Mouse (Mus musculus) midbrain, embryonic 14.5 days (tissue): Measurements from ENCODE around the gene Slc9a8. TPM values are rescaled to one million over a fixed set of nuclear protein-coding genes. Genes with fewer than 3 reads are reported as not detected.

Experiments
- ATAC-seq: fragments of 200-750 bp; cut with Nextera tagmentation; 2 replicates; pipeline ENCODE4 v1.8.0; 2017; ENCODE audit warnings: moderate number of reproducible peaks, moderate library complexity; ENCODE audit not compliant: low FRiP score, low TSS enrichment
- DNase-seq: peaks from one replicate; pipeline ENCODE4 v3.0.0-alpha.2; 2015
- H3K27ac ChIP-seq: fragments of 300-500 bp; sonication (generic); replicated peaks from 2 replicates; pipeline ENCODE4 v1.5.1; 2014; ENCODE audit warnings: mild to moderate bottlenecking, low read depth, low read length, moderate library complexity
- H3K27me3 ChIP-seq: fragments of 300-500 bp; sonication (generic); 2 replicates; pipeline ENCODE4 v1.6.1; 2014; ENCODE audit warnings: low read length, control low read depth, mixed read lengths; ENCODE audit not compliant: control insufficient read depth, insufficient read depth
- H3K36me3 ChIP-seq: fragments of 300-500 bp; sonication (generic); 2 replicates; pipeline ENCODE4 v1.6.1; 2014; ENCODE audit warnings: low read length, control low read depth; ENCODE audit not compliant: control insufficient read depth, insufficient read depth
- H3K4me1 ChIP-seq: fragments of 300-500 bp; sonication (generic); 2 replicates; pipeline ENCODE4 v1.6.1; 2014; ENCODE audit warnings: mild to moderate bottlenecking, antibody characterized with exemption, low read length, control low read depth; ENCODE audit not compliant: control insufficient read depth, insufficient read depth
- H3K4me2 ChIP-seq: fragments of 300-500 bp; sonication (generic); 2 replicates; pipeline ENCODE4 v1.6.1; 2014; ENCODE audit warnings: mild to moderate bottlenecking, low read length, moderate library complexity
- H3K4me3 ChIP-seq: fragments of 300-500 bp; sonication (generic); replicated peaks from 2 replicates; pipeline ENCODE4 v1.5.1; 2014; ENCODE audit warnings: low read depth, low read length
- H3K9ac ChIP-seq: fragments of 300-500 bp; sonication (generic); replicated peaks from 2 replicates; pipeline ENCODE4 v1.6.1; 2014; ENCODE audit warnings: mild to moderate bottlenecking, low read length, moderate library complexity
- H3K9me3 ChIP-seq: fragments of 300-500 bp; sonication (generic); 2 replicates; pipeline ENCODE4 v1.6.1; 2016; ENCODE audit warnings: low read length, control low read depth, mixed read lengths; ENCODE audit not compliant: control insufficient read depth
- WGBS: fragments of 180-500 bp; shearing (Covaris S2); extraction: QIAGEN DNeasy Blood & Tissue Kit; methylation state at CpG from one replicate; pipeline ENCODE4 v1.1.7; 2014; 5-methylcytosine and 5-hydroxymethylcytosine counted together
- polyA plus RNA-seq: library from polyadenylated mRNA; unstranded; fragments of >200 nt; fragmentation: Nextera tagmentation; extraction: Ambion mirVana; gene quantifications from 2 replicates; pipeline ENCODE4 v1.2.1, GENCODE M21; 2014

Slc9a8 gene
- polyA plus RNA-seq, 1 experiment from 2014 or later: 19.2 TPM

GRCm38 (mm10) chr2:167434570-167434969 lies 13.1 kb downstream of the Slc9a8 start:
- no peak overlapping the region for H3K27ac ChIP-seq
- DNase-seq (no peak), ATAC-seq (no peak)
- WGBS: 93% methylated on average over 6 of the region's 6 CpGs
- no peaks in the 10 kb centered on the region for H3K27me3 ChIP-seq
- H3K9me3 ChIP-seq: no peaks in the 10 kb centered on the region
- H3K4me1 ChIP-seq: no peaks in the 10 kb centered on the region
- H3K4me3 ChIP-seq: no peak overlapping the region
- no peak overlapping the region for H3K4me2 ChIP-seq
- peaks cover 36% of the 10 kb centered on the region for H3K36me3 ChIP-seq
- H3K9ac ChIP-seq: no peak overlapping the region

- H3K36me3 ChIP-seq: peaks cover 36% of the 10 kb centered on the region
- no peaks in the 10 kb centered on the region for H3K9me3 ChIP-seq
- H3K4me3 ChIP-seq: no peak overlapping the region
- no peak overlapping the region for H3K4me2 ChIP-seq
- H3K27ac ChIP-seq: no peak overlapping the region
- ATAC-seq: no peak
- no peaks in the 10 kb centered on the region for H3K27me3 ChIP-seq
- no peaks in the 10 kb centered on the region for H3K4me1 ChIP-seq
- 98% methylated on average over 2 of the region's 2 CpGs for WGBS
- H3K9ac ChIP-seq: no peak overlapping the region
- no peak for DNase-seq
These were observed 14.1 kb downstream of the Slc9a8 start for GRCm38 (mm10) chr2:167435631-167436030.

- Histone ChIP-seq H3K4me2 (no peak overlapping the region), H3K4me1 (no peaks in the 10 kb centered on the region), H3K4me3 (no peak overlapping the region), H3K36me3 (peaks cover 42% of the 10 kb centered on the region), H3K9ac (no peak overlapping the region), H3K27ac (no peak overlapping the region), H3K9me3 (no peaks in the 10 kb centered on the region), H3K27me3 (no peaks in the 10 kb centered on the region)
- no peak for ATAC-seq
- 92% methylated on average over 5 of the region's 5 CpGs for WGBS
- DNase-seq: no peak
These were observed 14.9 kb downstream of the Slc9a8 start for GRCm38 (mm10) chr2:167436371-167436770.

- Histone ChIP-seq H3K4me1 (no peaks in the 10 kb centered on the region), H3K4me3 (no peak overlapping the region), H3K9me3 (no peaks in the 10 kb centered on the region), H3K27me3 (no peaks in the 10 kb centered on the region), H3K36me3 (peaks cover 59% of the 10 kb centered on the region), H3K4me2 (no peak overlapping the region), H3K27ac (no peak overlapping the region), H3K9ac (no peak overlapping the region)
- no peak for ATAC-seq
- 97% methylated on average over 3 of the region's 3 CpGs for WGBS
- no peak for DNase-seq
These were observed 17.9 kb downstream of the Slc9a8 start for GRCm38 (mm10) chr2:167439422-167439821.

- no peaks in the 10 kb centered on the region for H3K4me1 ChIP-seq
- peaks cover 68% of the 10 kb centered on the region for H3K36me3 ChIP-seq
- no peak overlapping the region for H3K4me3 ChIP-seq
- H3K9ac ChIP-seq: no peak overlapping the region
- no peak overlapping the region for H3K27ac ChIP-seq
- no peak for ATAC-seq
- H3K4me2 ChIP-seq: no peak overlapping the region
- no peaks in the 10 kb centered on the region for H3K27me3 ChIP-seq
- 95% methylated on average over 4 of the region's 4 CpGs for WGBS
- DNase-seq: no peak
- no peaks in the 10 kb centered on the region for H3K9me3 ChIP-seq
These were observed 22.1 kb downstream of the Slc9a8 start for GRCm38 (mm10) chr2:167443411-167444193.

GRCm38 (mm10) chr2:167445911-167446780 lies 24.6 kb downstream of the Slc9a8 start:
- H3K27ac ChIP-seq: no peak overlapping the region
- WGBS: 78% methylated on average over 20 of the region's 20 CpGs
- H3K4me3 ChIP-seq: no peak overlapping the region
- no peaks in the 10 kb centered on the region for H3K27me3 ChIP-seq
- H3K36me3 ChIP-seq: peaks cover 79% of the 10 kb centered on the region
- no peak overlapping the region for H3K9ac ChIP-seq
- DNase-seq (peak; percentile 4), ATAC-seq (no peak)
- H3K4me2 ChIP-seq: no peak overlapping the region
- H3K4me1 ChIP-seq: no peaks in the 10 kb centered on the region
- no peaks in the 10 kb centered on the region for H3K9me3 ChIP-seq

- Histone ChIP-seq H3K9me3 (no peaks in the 10 kb centered on the region), H3K9ac (no peak overlapping the region), H3K4me2 (no peak overlapping the region), H3K4me1 (no peaks in the 10 kb centered on the region), H3K27ac (no peak overlapping the region), H3K36me3 (peaks cover 78% of the 10 kb centered on the region), H3K27me3 (no peaks in the 10 kb centered on the region), H3K4me3 (no peak overlapping the region)
- 93% methylated on average over 7 of the region's 7 CpGs for WGBS
- DNase-seq: no peak
- no peak for ATAC-seq
These were observed 25.7 kb downstream of the Slc9a8 start for GRCm38 (mm10) chr2:167447207-167447606.

GRCm38 (mm10) chr2:167447629-167448028 lies 26.1 kb downstream of the Slc9a8 start:
- Histone ChIP-seq H3K9me3 (no peaks in the 10 kb centered on the region), H3K4me2 (no peak overlapping the region), H3K27ac (no peak overlapping the region), H3K4me3 (no peak overlapping the region), H3K27me3 (no peaks in the 10 kb centered on the region), H3K36me3 (peaks cover 75% of the 10 kb centered on the region), H3K9ac (no peak overlapping the region), H3K4me1 (no peaks in the 10 kb centered on the region)
- DNase-seq: no peak
- no peak for ATAC-seq
- 95% methylated on average over 8 of the region's 8 CpGs for WGBS
